Mouse (Mus musculus) left cerebral cortex, adult 2 months (tissue): Measurements from ENCODE around the gene Angptl6. TPM values are rescaled to one million over a fixed set of nuclear protein-coding genes. Genes with fewer than 3 reads are reported as not detected.
"Not testable (repeated sequence)": the region's sequence is repeated elsewhere in the genome, so short reads cannot be mapped to it uniquely, and the experiment has no call there.

Source experiments
- DNase-seq, 2 experiments: peaks; one replicate each; pipeline ENCODE4 v3.0.0; 2021 to 2022; ENCODE audit warnings: low spot score in 2 of 2, mixed read lengths in 1 of 2; ENCODE audit errors: extremely low spot score in 1 of 2
- H3K27ac ChIP-seq: fragments of 200-600 bp; 2 replicates; pipeline ENCODE4 v1.8.1; 2022
- H3K4me3 ChIP-seq: fragments of 200-600 bp; 2 replicates; pipeline ENCODE4 v1.8.1; 2022
- CTCF ChIP-seq: fragments of 200-600 bp; IDR thresholded peaks from 2 replicates; pipeline ENCODE4 v1.8.1; 2022; ENCODE audit warnings: antibody characterized with exemption, mild to moderate bottlenecking, moderate library complexity
- intact Hi-C: fragments of 180-260 bp; cut with DNase I; formaldehyde crosslinking; loops from one replicate; pipeline ENCODE4 v1.15.1; 2025
- total RNA-seq, 2 experiments: library from RNA; stranded (reverse); gene quantifications; 2 replicates each; pipeline ENCODE4 v1.2.3; 2021

Gene Angptl6
- total RNA-seq, 2 experiments from 2014 or later: 9.8 to 10.1 TPM

- H3K27ac ChIP-seq: no peak overlapping the region
- H3K4me3 ChIP-seq: no peak overlapping the region
- DNase-seq: no peak
- TF ChIP-seq CTCF: no peak
- intact Hi-C loops: no loop called here
Observed at GRCm38 (mm10) chr9:20862225-20862624, 17.3 kb downstream of the Angptl6 start.

DNA sequence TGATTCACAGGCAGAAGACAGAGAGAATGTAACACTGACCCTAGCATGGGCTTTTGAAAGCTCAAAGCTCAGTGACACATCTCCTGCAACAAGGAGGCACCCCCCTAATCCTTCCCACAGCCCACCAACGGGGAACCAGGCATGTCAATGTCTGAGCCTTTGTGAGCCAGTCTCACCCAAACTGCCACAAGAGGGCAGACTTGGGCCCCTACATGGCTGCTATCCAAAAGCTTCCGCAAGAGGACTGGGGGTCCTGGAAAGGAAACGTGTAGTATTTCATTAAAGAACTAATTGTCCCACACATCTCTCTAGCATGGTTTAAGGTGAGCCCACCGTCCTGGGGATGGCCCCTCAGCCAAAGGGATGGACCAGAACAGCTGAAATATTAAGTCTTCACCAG, 17.7 kb downstream of the Angptl6 start:
- Histone ChIP-seq H3K4me3 (no peak overlapping the region), H3K27ac (no peak overlapping the region)
- intact Hi-C loops: no loop called here
- DNase-seq: no peak
- TF ChIP-seq CTCF: peak; percentile 66

DNA sequence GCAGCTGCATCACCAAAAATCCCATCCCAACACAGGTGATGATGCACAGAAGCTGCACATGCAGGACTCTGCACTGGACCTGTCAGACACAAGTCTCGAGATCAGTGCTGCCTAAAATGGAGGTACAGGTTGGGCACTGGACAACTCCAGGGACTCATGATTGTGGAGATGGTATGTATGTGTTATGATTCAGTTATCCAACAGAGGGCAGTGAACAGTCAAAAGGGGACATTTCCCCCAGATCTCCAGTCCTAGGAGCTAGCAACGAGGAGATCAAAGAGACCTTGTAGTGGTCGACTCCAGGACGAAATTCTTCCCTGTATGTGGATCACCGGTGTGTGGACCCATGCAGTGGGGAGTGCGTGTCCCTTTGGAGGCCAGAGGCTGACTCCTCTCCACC, 19.6 kb downstream of the Angptl6 start:
- H3K27ac ChIP-seq: no peak overlapping the region
- no peak for DNase-seq
- intact Hi-C loops: no loop called here
- no peak overlapping the region for H3K4me3 ChIP-seq
- no peak; the same call in 1 of the 2 replicates for TF ChIP-seq CTCF

GRCm38 (mm10) chr9:20857131-20857530, 22.4 kb downstream of the Angptl6 start:
- DNase-seq: no peak
- H3K4me3 ChIP-seq: no peak overlapping the region
- TF ChIP-seq CTCF: no peak
- intact Hi-C loops: no loop called here
- H3K27ac ChIP-seq: no peak overlapping the region

GRCm38 (mm10) chr9:20850179-20850578, 29.3 kb downstream of the Angptl6 start:
- TF ChIP-seq CTCF: no peak; the same call in 1 of the 2 replicates
- no peak overlapping the region for H3K27ac ChIP-seq
- H3K4me3 ChIP-seq: no peak overlapping the region
- intact Hi-C loops: no loop called here
- no peak for DNase-seq

DNA sequence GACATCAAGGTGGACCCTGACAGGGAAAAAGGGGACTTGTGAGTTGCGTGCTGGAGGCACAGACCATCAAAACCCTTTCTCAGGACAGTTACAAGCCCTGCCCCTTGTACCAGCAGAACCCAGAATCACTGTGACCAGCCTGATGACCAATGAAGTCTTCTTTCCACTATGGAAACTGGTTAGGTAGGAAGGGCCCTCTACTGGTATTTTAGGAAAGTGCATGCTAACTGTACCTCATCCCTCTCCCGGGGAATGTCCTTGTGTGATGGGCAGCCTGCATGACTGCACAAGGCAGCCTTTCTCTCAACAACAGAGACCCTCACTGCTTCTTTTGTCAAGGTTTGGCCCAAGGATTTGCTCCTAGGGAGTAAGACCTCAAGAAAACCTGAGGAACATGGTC, 36.9 kb downstream of the Angptl6 start:
- peak in 1 of 2 experiments; percentile 24 for DNase-seq
- Histone ChIP-seq H3K27ac (no peak overlapping the region), H3K4me3 (no peak overlapping the region)
- intact Hi-C loops: no loop called here
- TF ChIP-seq CTCF: peak; percentile 70

GRCm38 (mm10) chr9:20842211-20842610, 37.3 kb downstream of the Angptl6 start:
- intact Hi-C loops: no loop called here
- TF ChIP-seq CTCF: no peak
- no peak for DNase-seq
- Histone ChIP-seq H3K27ac (no peak overlapping the region), H3K4me3 (no peak overlapping the region)

- Histone ChIP-seq H3K27ac (no peak overlapping the region), H3K4me3 (no peak overlapping the region)
- intact Hi-C loops: loop anchor here (10.0 kb wide), 1 partner anchor 374 kb away; the partner anchor contains the start of gene Zfp26
- TF ChIP-seq CTCF: no peak
- DNase-seq: no peak
Observed at GRCm38 (mm10) chr9:20838931-20839330, 40.6 kb downstream of the Angptl6 start.

GRCm38 (mm10) chr9:20837184-20837947, 42.2 kb downstream of the Angptl6 start:
- H3K27ac ChIP-seq: no peak overlapping the region
- no peak for TF ChIP-seq CTCF
- intact Hi-C loops: loop anchor here (10.0 kb wide), 1 partner anchor 373 kb away; the partner anchor contains the start of gene Zfp26
- H3K4me3 ChIP-seq: no peak overlapping the region
- no peak for DNase-seq

DNA sequence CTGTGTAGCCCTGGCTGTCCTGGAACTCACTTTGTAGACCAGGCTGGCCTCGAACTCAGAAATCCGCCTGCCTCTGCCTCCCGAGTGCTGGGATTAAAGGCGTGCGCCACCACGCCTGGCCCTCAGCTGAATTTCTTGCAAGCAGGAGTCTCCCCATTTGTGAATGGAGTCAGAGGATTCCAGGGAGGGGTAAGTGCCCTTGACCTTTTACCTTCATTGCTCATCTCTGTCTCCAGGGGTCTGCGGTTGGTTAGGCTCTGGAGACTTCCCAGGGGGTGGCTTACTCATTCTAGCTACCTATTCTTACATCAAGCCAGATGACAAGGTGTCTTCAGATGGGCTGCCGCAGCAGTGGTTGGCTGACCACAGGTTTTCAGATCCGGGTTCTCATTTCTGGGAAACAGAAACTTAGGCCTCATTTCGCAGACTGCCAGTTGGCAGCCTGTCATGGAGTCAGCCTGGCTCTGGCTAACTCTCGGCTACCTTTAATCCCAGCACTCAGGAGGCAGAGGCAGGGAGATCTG, 44.0 kb downstream of the Angptl6 start:
- not testable (repeated sequence) for H3K4me3 ChIP-seq, DNase-seq, H3K27ac ChIP-seq
- intact Hi-C loops: loop anchor here (10.0 kb wide), 1 partner anchor 371 kb away; the partner anchor contains the start of gene Zfp26

GRCm38 (mm10) chr9:20834881-20835280, 44.6 kb downstream of the Angptl6 start:
- DNase-seq: no peak
- H3K27ac ChIP-seq: no peak overlapping the region
- no peak for TF ChIP-seq CTCF
- intact Hi-C loops: loop anchor here (5.0 to 10.0 kb wide), 2 partner anchors 173 to 370 kb away; partner anchors contain the start of gene Zfp26
- no peak overlapping the region for H3K4me3 ChIP-seq

- peak; percentile 98 for TF ChIP-seq CTCF
- DNase-seq: peak; percentile 92 to 95
- intact Hi-C loops: loop anchor here (1.0 to 10.0 kb wide), 4 partner anchors 26 to 366 kb away; partner anchors contain the start of gene Zfp26
- H3K27ac ChIP-seq: no peak overlapping the region
- no peak overlapping the region for H3K4me3 ChIP-seq
Observed at GRCm38 (mm10) chr9:20830901-20831643, 48.5 kb downstream of the Angptl6 start.
